Mouse (Mus musculus) retina, postnatal 1 day (tissue): ENCODE data around the gene A3galt2.
A peak's percentile ranks its signal among the peaks of the same experiment; 100 is the strongest.

Source experiments
- DNase-seq: peaks from one replicate; pipeline ENCODE4 v3.0.0-alpha.2; 2012

Gene A3galt2

DNA sequence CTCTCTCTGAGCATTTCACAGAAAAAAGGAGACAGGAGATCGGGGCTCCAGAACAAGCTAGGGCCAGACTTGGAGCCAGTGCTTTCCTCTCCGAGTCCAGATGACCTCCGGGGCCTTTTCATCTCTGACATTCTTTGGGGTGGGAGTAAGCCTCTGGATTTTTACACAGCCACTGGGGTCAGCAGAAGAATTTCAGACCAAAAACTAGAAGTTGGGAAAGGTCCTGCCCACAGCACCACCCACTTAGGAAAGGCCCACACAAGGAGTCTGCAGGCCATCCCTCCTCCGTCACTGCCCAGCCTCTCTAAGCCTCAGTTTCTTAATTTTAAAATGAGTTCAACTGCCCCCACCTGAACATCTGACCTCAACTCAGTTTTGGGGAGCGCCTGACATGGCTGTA, 48.4 kb downstream of the A3galt2 start:
- no peak for DNase-seq

DNA sequence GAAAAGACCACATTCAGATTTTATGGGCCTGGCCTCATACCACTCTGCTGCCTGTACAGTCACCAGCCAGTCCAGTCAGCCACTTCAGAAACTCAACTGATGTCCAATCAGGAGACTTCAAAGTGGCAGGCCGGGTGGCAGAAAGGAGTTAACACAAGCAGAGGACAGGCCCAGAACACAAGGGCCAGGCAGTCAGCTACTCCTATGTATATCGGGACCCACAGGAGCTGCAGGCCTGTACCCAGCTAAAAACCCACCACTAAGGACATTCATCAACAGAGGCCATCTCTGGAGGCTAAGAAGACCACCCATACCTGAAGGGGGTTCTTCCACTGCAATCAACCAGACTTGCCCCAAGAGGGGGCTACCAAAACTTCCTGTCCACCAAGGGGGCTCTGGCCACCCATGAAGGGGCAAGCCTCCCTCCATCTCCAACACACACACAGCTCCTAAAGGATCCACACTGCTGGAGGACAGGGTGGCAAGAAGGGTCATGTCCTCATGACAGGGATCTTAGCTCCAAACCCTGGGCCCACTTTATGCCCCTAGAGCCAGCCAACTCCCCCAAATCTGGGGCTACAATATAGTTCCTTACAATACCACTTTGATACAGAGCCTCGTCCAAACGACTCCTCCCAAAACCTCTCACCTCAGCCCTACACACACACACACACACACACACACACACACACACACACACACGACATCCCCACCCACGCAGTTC, 49.4 kb downstream of the A3galt2 start:
- no peak for DNase-seq

DNA sequence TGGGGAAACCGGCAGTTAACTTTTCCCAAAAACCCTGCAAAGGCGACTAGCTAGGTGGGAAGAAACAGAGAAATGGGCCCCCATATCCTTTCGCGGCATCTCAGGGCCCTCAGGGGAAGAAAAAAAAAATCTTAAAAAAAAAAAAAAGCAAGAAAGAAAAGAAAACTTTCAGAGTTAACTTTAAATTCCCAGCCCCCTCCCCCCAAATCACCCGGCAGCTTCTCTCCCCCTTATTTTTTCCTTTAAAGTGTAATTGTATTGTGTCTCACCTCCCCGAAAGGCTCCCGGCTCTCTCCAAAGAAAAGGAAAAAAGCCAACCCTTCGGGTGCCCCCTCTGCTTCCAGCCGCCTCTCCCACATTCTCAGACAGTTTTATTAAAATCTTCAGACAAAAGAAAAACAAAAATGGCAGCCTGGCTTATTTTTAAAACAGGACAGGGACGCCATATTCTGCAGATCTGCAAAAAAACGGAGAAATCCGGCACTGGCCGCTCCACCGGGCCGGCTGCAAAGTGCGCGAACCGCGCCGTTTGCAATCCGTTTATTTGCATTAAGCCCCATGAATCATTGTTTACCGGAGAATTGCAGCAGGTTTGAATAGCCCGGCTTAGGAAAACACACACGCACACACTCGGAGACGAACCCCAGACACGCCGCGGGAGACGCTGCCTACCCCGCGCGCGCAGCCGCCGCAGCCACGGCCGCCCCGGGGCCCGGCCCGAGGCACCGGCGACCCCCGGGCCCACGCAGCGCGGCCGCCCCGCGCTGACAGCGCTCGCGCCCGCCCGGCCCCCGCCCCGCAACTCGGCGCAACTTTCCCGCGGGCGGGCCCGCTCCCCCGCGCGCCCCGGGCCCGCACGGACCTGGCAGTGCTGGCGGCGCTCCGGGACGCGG, 50.2 kb downstream of the A3galt2 start:
- peak; percentile 64 for DNase-seq

- DNase-seq: peak; percentile 76
Observed at GRCm38 (mm10) chr4:128806043-128806826, 51.1 kb downstream of the A3galt2 start, which contains the start of gene Zfp362. Gene Zfp362 (minus strand): TSS chr4:128806045.

DNA sequence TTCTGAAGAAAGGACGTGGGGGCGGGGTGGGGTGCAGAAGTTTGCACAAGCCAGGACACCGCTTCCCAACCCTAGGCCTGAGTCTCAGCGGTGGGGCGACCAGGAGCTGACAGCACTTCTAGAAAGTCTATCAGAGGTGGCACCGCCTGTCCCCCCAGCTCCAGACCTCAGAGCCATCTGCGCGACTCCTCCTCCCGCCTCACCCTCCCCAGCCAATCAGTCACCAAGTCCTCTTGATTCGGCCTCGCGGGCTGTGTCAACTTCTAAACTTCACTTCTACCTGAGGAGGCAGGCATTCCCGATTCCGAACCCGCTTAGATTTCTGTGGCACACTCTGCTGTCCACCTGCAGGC, 51.6 kb downstream of the A3galt2 start:
- peak; percentile 82 for DNase-seq

- peak; percentile 93 for DNase-seq
Observed at GRCm38 (mm10) chr4:128811382-128812056, 56.4 kb downstream of the A3galt2 start.

- no peak for DNase-seq
Observed at GRCm38 (mm10) chr4:128817011-128817410, 61.8 kb downstream of the A3galt2 start.
